Mouse (Mus musculus): ENCODE data around the gene Dmbx1. TPM values are rescaled to one million over a fixed set of nuclear protein-coding genes. Genes with fewer than 3 reads are reported as not detected.

Dmbx1 gene
- polyA plus RNA-seq, 3 experiments from 2014 or later: not detected

GRCm38 (mm10) chr4:115938276-115939160, 1.2 kb downstream of the Dmbx1 start:
- no peak for ATAC-seq

- no peak for ATAC-seq
These were observed 2.4 kb downstream of the Dmbx1 start for GRCm38 (mm10) chr4:115937061-115937976.

GRCm38 (mm10) chr4:115936646-115937045, 3.1 kb downstream of the Dmbx1 start:
- ATAC-seq: no peak

- ATAC-seq: no peak
These were observed 3.7 kb downstream of the Dmbx1 start for GRCm38 (mm10) chr4:115935835-115936581.

- no peak for ATAC-seq
These were observed 8.1 kb downstream of the Dmbx1 start for GRCm38 (mm10) chr4:115931556-115932088.

- no peak for ATAC-seq
These were observed 12.1 kb downstream of the Dmbx1 start for GRCm38 (mm10) chr4:115927637-115928036.

GRCm38 (mm10) chr4:115923262-115923880, 16.4 kb downstream of the Dmbx1 start:
- no peak for ATAC-seq

GRCm38 (mm10) chr4:115922688-115923087, 17.0 kb downstream of the Dmbx1 start:
- no peak for ATAC-seq

GRCm38 (mm10) chr4:115919911-115920310, 19.8 kb downstream of the Dmbx1 start:
- no peak for ATAC-seq

- ATAC-seq: no peak
These were observed 28.1 kb downstream of the Dmbx1 start for GRCm38 (mm10) chr4:115911586-115911985.

- ATAC-seq: no peak
These were observed 31.1 kb downstream of the Dmbx1 start for GRCm38 (mm10) chr4:115908641-115909040.

GRCm38 (mm10) chr4:115907994-115908393, 31.7 kb downstream of the Dmbx1 start:
- ATAC-seq: no peak

- no peak for ATAC-seq
These were observed 32.9 kb downstream of the Dmbx1 start for GRCm38 (mm10) chr4:115906791-115907190.

- ATAC-seq: no peak
These were observed 34.0 kb downstream of the Dmbx1 start for GRCm38 (mm10) chr4:115905701-115906100.

GRCm38 (mm10) chr4:115904375-115904774, 35.4 kb downstream of the Dmbx1 start:
- no peak for ATAC-seq

GRCm38 (mm10) chr4:115902816-115903215, 36.9 kb downstream of the Dmbx1 start:
- ATAC-seq: peak; percentile 68

- no peak for ATAC-seq
These were observed 41.7 kb downstream of the Dmbx1 start for GRCm38 (mm10) chr4:115897901-115898631.

- ATAC-seq: no peak
These were observed 45.4 kb downstream of the Dmbx1 start for GRCm38 (mm10) chr4:115894281-115894680.

GRCm38 (mm10) chr4:115890553-115890952, 49.2 kb downstream of the Dmbx1 start, which contains the start of gene 6430628N08Rik:
Gene 6430628N08Rik (plus strand): TSS chr4:115890665.
- ATAC-seq: no peak

GRCm38 (mm10) chr4:115890066-115890465, 49.7 kb downstream of the Dmbx1 start:
- ATAC-seq: no peak

- no peak for ATAC-seq
These were observed 52.9 kb downstream of the Dmbx1 start for GRCm38 (mm10) chr4:115886875-115887274.

All from inflammation-experienced regulatory T-cells, adult 6 months (primary cell).